Mouse (Mus musculus) layer of hippocampus, postnatal 25 days (tissue): Measurements from ENCODE around the gene Ccdc40. TPM values are rescaled to one million over a fixed set of nuclear protein-coding genes. Genes with fewer than 3 reads are reported as not detected.
"Not testable (repeated sequence)": the region's sequence is repeated elsewhere in the genome, so short reads cannot be mapped to it uniquely, and the experiment has no call there.

Experiments
- DNase-seq, 2 experiments: peaks; one replicate each; pipeline ENCODE4 v3.0.0; 2022; ENCODE audit warnings: mixed read lengths in 2 of 2, low spot score in 1 of 2; ENCODE audit errors: extremely low spot score in 1 of 2
- total RNA-seq, 2 experiments: library from RNA; stranded (reverse); gene quantifications; 2 replicates each; pipeline ENCODE4 v1.2.3; 2021

Ccdc40 gene
- total RNA-seq, 2 experiments from 2014 or later, result 1.5 to 5.5 TPM

GRCm38 (mm10) chr11:119268557-119269195 lies 40.3 kb downstream of the Ccdc40 start:
- peak; percentile 33 to 46 for DNase-seq

GRCm38 (mm10) chr11:119272492-119272891 lies 44.1 kb downstream of the Ccdc40 start:
- not testable (repeated sequence) for DNase-seq

- DNase-seq, result no peak
These were observed 45.0 kb downstream of the Ccdc40 start for GRCm38 (mm10) chr11:119273186-119273930.

GRCm38 (mm10) chr11:119281030-119281429 lies 52.7 kb downstream of the Ccdc40 start:
- no peak for DNase-seq

GRCm38 (mm10) chr11:119285791-119286527 lies 57.6 kb downstream of the Ccdc40 start:
- DNase-seq, result peak in 1 of 2 experiments; percentile 25

GRCm38 (mm10) chr11:119287207-119287992 lies 59.0 kb downstream of the Ccdc40 start:
- DNase-seq, result no peak

GRCm38 (mm10) chr11:119292861-119293260 lies 64.5 kb downstream of the Ccdc40 start:
- DNase-seq, result not testable (repeated sequence)

GRCm38 (mm10) chr11:119297996-119298395 lies 69.6 kb downstream of the Ccdc40 start:
- no peak for DNase-seq

- DNase-seq, result no peak
These were observed 70.5 kb downstream of the Ccdc40 start for GRCm38 (mm10) chr11:119298917-119299316.

GRCm38 (mm10) chr11:119299391-119300245 lies 71.2 kb downstream of the Ccdc40 start, which contains the start of gene Eif4a3:
TSS of gene Eif4a3 (minus strand) at chr11:119300089.
- peak; percentile 95 to 96 for DNase-seq

- no peak for DNase-seq
These were observed 72.0 kb downstream of the Ccdc40 start for GRCm38 (mm10) chr11:119300246-119300935.

GRCm38 (mm10) chr11:119300986-119301385 lies 72.6 kb downstream of the Ccdc40 start:
- DNase-seq, result no peak

- DNase-seq, result peak in 1 of 2 experiments; percentile 58
These were observed 76.7 kb downstream of the Ccdc40 start for GRCm38 (mm10) chr11:119304904-119305712.

GRCm38 (mm10) chr11:119306762-119307657 lies 78.6 kb downstream of the Ccdc40 start:
- no peak for DNase-seq

GRCm38 (mm10) chr11:119307658-119307867 lies 79.2 kb downstream of the Ccdc40 start, which contains the start of gene Card14:
TSS of gene Card14 (plus strand) at chr11:119307768.
- DNase-seq, result no peak

GRCm38 (mm10) chr11:119307916-119308315 lies 79.5 kb downstream of the Ccdc40 start:
- DNase-seq, result no peak

GRCm38 (mm10) chr11:119310621-119311020 lies 82.2 kb downstream of the Ccdc40 start:
- no peak for DNase-seq
